Mouse (Mus musculus) c-Kit-positive CD71-negative TER-119-negative erythroid progenitor cells, embryonic 14.5 days (primary cell): Measurements from ENCODE around the gene Psmb10.

Experiments
- DNase-seq: peaks from one replicate; pipeline ENCODE4 v3.0.0-alpha.2; 2013; ENCODE audit warnings: low read depth

The Psmb10 gene

GRCm38 (mm10) chr8:105937496-105938305, 543 bp downstream of the Psmb10 start:
- DNase-seq, result no peak

- peak; percentile 85 for DNase-seq
Observed at GRCm38 (mm10) chr8:105936866-105937475, 1.3 kb downstream of the Psmb10 start.

- DNase-seq, result no peak
Observed at GRCm38 (mm10) chr8:105935863-105936603, 2.2 kb downstream of the Psmb10 start.

GRCm38 (mm10) chr8:105935105-105935504, 3.1 kb downstream of the Psmb10 start:
- DNase-seq, result no peak

GRCm38 (mm10) chr8:105933762-105934161, 4.5 kb downstream of the Psmb10 start, which contains the start of gene Ctrl:
Ctrl (minus strand) TSS chr8:105933862.
- DNase-seq, result no peak

- DNase-seq, result no peak
Observed at GRCm38 (mm10) chr8:105932525-105932924, 5.7 kb downstream of the Psmb10 start.

GRCm38 (mm10) chr8:105931271-105931670, 7.0 kb downstream of the Psmb10 start:
- DNase-seq, result no peak

GRCm38 (mm10) chr8:105930602-105931001, 7.6 kb downstream of the Psmb10 start:
- peak; percentile 70 for DNase-seq

- no peak for DNase-seq
Observed at GRCm38 (mm10) chr8:105925123-105925522, 13.1 kb downstream of the Psmb10 start.

GRCm38 (mm10) chr8:105919390-105919789, 18.9 kb downstream of the Psmb10 start:
- DNase-seq, result no peak

- no peak for DNase-seq
Observed at GRCm38 (mm10) chr8:105900941-105901616, 37.2 kb downstream of the Psmb10 start.

- peak; percentile 89 for DNase-seq
Observed at GRCm38 (mm10) chr8:105900180-105900940, 37.9 kb downstream of the Psmb10 start, which contains the start of gene Pskh1. Pskh1 (plus strand) TSS chr8:105900441.

GRCm38 (mm10) chr8:105897801-105898480, 40.3 kb downstream of the Psmb10 start:
- DNase-seq, result no peak

- DNase-seq, result no peak
Observed at GRCm38 (mm10) chr8:105893339-105893738, 44.9 kb downstream of the Psmb10 start, which contains the start of gene Nrn1l. Nrn1l (plus strand) TSS chr8:105893567.

GRCm38 (mm10) chr8:105892432-105892831, 45.8 kb downstream of the Psmb10 start:
- no peak for DNase-seq

GRCm38 (mm10) chr8:105890870-105891269, 47.4 kb downstream of the Psmb10 start:
- DNase-seq, result no peak

GRCm38 (mm10) chr8:105889756-105890465, 48.3 kb downstream of the Psmb10 start:
- no peak for DNase-seq
